ENCODE assay signal across 10 mouse cellular contexts in genomic region chr8:116480894-116481293, GRCm38 (mm10). TPM values are rescaled to one million over a fixed set of nuclear protein-coding genes. Genes with fewer than 3 reads are reported as not detected.
DNase-seq lines count a peak whose midpoint lies in the region; ATAC-seq and TF ChIP-seq lines count a peak whose summit lies in the region.
"Had no signal": no experiment of that assay in that cellular context is flagged by ENCODE, and none has a peak within 500 bp of the region (broad histone marks: within the 10 kb centered on the region; RNA-seq: fewer than 3 reads in every experiment).

No protein-coding gene starts in this region.

- no peaks in the 10 kb centered on the region for H3K36me3 ChIP-seq in heart, embryonic 10.5 days
- no peaks in the 10 kb centered on the region for H3K36me3 ChIP-seq in lung, postnatal 0 days (ENCODE audit: insufficient read depth, low read length)
- H3K36me3 ChIP-seq: G1E; limb, embryonic 12.5 days had no signal

- no peak overlapping the region for H3K4me2 ChIP-seq in lung, postnatal 0 days (replicated peaks; ENCODE audit: low read depth, low read length)
- H3K4me2 ChIP-seq: limb, embryonic 12.5 days had no signal

- TF ChIP-seq EP300 in lung, postnatal 0 days (IDR thresholded peaks at IDR 0.05): no peak

- WGBS in heart, embryonic 10.5 days: 18% methylated on average over 7 of the region's 7 CpGs
- 12% methylated on average over 7 of the region's 7 CpGs for WGBS in lung, postnatal 0 days

- H3K9ac ChIP-seq in lung, postnatal 0 days (replicated peaks; ENCODE audit: low read depth): no peak overlapping the region
- H3K9ac ChIP-seq: limb, embryonic 12.5 days had no signal

- H3K27ac ChIP-seq in heart, embryonic 10.5 days: no peak overlapping the region
- H3K27ac ChIP-seq in lung, postnatal 0 days (ENCODE audit: low read length): no peak overlapping the region
- H3K27ac ChIP-seq: limb, embryonic 12.5 days had no signal

- peak; percentile 73 for DNase-seq in heart, adult 11 months
- DNase-seq in heart, embryonic 10.5 days (ENCODE audit: low spot score): no peak
- peak; percentile 18 for DNase-seq in T-cell, adult 2 months (ENCODE audit: low spot score)
- peak; percentile 71 to 85 for DNase-seq in cerebellum, postnatal 25 days
- peak; percentile 42 for DNase-seq in gastrocnemius, postnatal 14 days
- peak; percentile 15 to 83 for DNase-seq in layer of hippocampus, adult 18-20 months (ENCODE audit: low spot score in 2 of 2)
- peak; percentile 87 for DNase-seq in lung, postnatal 0 days (ENCODE audit: low spot score)
- peak; percentile 20 for DNase-seq in right cerebral cortex, postnatal 25 days

- ATAC-seq in lung, postnatal 0 days: peak; percentile 59

- H3K4me1 ChIP-seq in heart, embryonic 10.5 days: no peaks in the 10 kb centered on the region
- no peaks in the 10 kb centered on the region for H3K4me1 ChIP-seq in lung, postnatal 0 days (ENCODE audit: insufficient read depth, low read depth, low read length)
- H3K4me1 ChIP-seq: limb, embryonic 12.5 days had no signal

- intact Hi-C loops in gastrocnemius, postnatal 14 days (cut with DNase I; ENCODE audit: low total_unique reads): loop anchor here (5.0 kb wide), 1 partner anchor 276 kb away; no protein-coding TSS in a partner anchor

- H3K4me3 ChIP-seq in heart, embryonic 10.5 days: no peak overlapping the region
- H3K4me3 ChIP-seq in lung, postnatal 0 days (ENCODE audit: low read depth, low read length): no peak overlapping the region
- H3K4me3 ChIP-seq: limb, embryonic 12.5 days had no signal

- peak; percentile 93 for TF ChIP-seq CTCF in lung, postnatal 0 days (IDR thresholded peaks at IDR 0.05)

- H3K9me3 ChIP-seq in heart, embryonic 10.5 days: no peaks in the 10 kb centered on the region
- H3K9me3 ChIP-seq in lung, postnatal 0 days (ENCODE audit: low read length): no peaks in the 10 kb centered on the region

- H3K27me3 ChIP-seq in heart, embryonic 10.5 days (ENCODE audit: insufficient read depth, poor library complexity, severe bottlenecking): no peaks in the 10 kb centered on the region
- H3K27me3 ChIP-seq in lung, postnatal 0 days (replicated peaks; ENCODE audit: insufficient read depth, low read length): no peaks in the 10 kb centered on the region
- H3K27me3 ChIP-seq: limb, embryonic 12.5 days had no signal

RNA-seq across cellular contexts. Expression of gene Dynlrb2, which starts 23.9 kb away (rescaled TPM):
- polyA plus RNA-seq in heart, embryonic 10.5 days (2016; fragmentation: Nextera tagmentation; extraction: Ambion mirVana): not detected in 2 replicates
- total RNA-seq in gastrocnemius, postnatal 14 days (2021): not detected
- total RNA-seq in layer of hippocampus, adult 18-20 months (2021): 1 to 10 TPM; 2.7 to 3.7 TPM
- polyA plus RNA-seq in lung, postnatal 0 days (2015; fragmentation: Nextera tagmentation; extraction: Ambion mirVana): 144 and 147 TPM in 2 replicates
- total RNA-seq: G1E had no signal
- polyA plus RNA-seq: G1E; limb, embryonic 12.5 days had no signal
